Mouse (Mus musculus) MEL (cell line): ENCODE measurements around the gene Usp50.

Experiments used
- CHD2 ChIP-seq: IDR thresholded peaks from 2 replicates; pipeline ENCODE4 v1.6.1; 2011; ENCODE audit warnings: low read length, improper control_type of control experiment
- CTCF ChIP-seq, 3 experiments: IDR thresholded peaks in 2 of 3; conservative IDR thresholded peaks in 1 of 3; 2 replicates each; pipeline ENCODE4 v1.5.1; 2011 to 2012; ENCODE audit warnings: low read length in 3 of 3, low read depth in 2 of 3, mild to moderate bottlenecking in 2 of 3, improper control_type of control experiment in 1 of 3, inconsistent platforms in 1 of 3, mixed read lengths in 1 of 3, moderate library complexity in 1 of 3; ENCODE audit not compliant: control insufficient read depth in 1 of 3, insufficient read depth in 1 of 3, poor library complexity in 1 of 3, severe bottlenecking in 1 of 3
- ELF1 ChIP-seq: IDR thresholded peaks from 2 replicates; pipeline ENCODE4 v1.6.1; 2014; ENCODE audit warnings: low read depth, mild to moderate bottlenecking, inconsistent platforms, low read length, improper control_type of control experiment, moderate library complexity
- EP300 ChIP-seq, 2 experiments: IDR thresholded peaks; 2 replicates each; pipeline ENCODE4 v1.6.1; 2011; ENCODE audit warnings: improper control_type of control experiment in 2 of 2, low read length in 2 of 2, low read depth in 1 of 2, mild to moderate bottlenecking in 1 of 2
- ETS1 ChIP-seq: IDR thresholded peaks from 2 replicates; pipeline ENCODE4 v1.6.1; 2012; ENCODE audit warnings: low read depth, mild to moderate bottlenecking, inconsistent platforms, low read length, improper control_type of control experiment, moderate library complexity
- JUND ChIP-seq: IDR thresholded peaks from 2 replicates; pipeline ENCODE4 v1.6.1; 2011; ENCODE audit warnings: low read depth, mild to moderate bottlenecking, improper control_type of control experiment, low read length
- MEF2A ChIP-seq: IDR thresholded peaks from 2 replicates; pipeline ENCODE4 v1.6.1; 2014; ENCODE audit warnings: low read depth, mild to moderate bottlenecking, inconsistent platforms, low read length, improper control_type of control experiment; ENCODE audit not compliant: poor library complexity, insufficient replicate concordance, severe bottlenecking; ENCODE audit errors: extremely low read depth
- TAL1 ChIP-seq: IDR thresholded peaks from 2 replicates; pipeline ENCODE4 v1.6.1; 2012; ENCODE audit warnings: mild to moderate bottlenecking, inconsistent platforms, low read length, moderate library complexity, mixed read lengths
- USF1 ChIP-seq: IDR thresholded peaks from 2 replicates; pipeline ENCODE4 v1.6.1; 2014; ENCODE audit warnings: low read depth, mild to moderate bottlenecking, inconsistent platforms, low read length, improper control_type of control experiment, moderate library complexity
- ZKSCAN1 ChIP-seq: IDR thresholded peaks from 2 replicates; pipeline ENCODE4 v1.6.1; 2012; ENCODE audit warnings: low read depth, mild to moderate bottlenecking, inconsistent platforms, low read length, improper control_type of control experiment, moderate library complexity
- ZMIZ1 ChIP-seq: IDR thresholded peaks from 2 replicates; pipeline ENCODE4 v1.6.1; 2012; ENCODE audit warnings: low read depth, mild to moderate bottlenecking, inconsistent platforms, low read length, improper control_type of control experiment, moderate library complexity

DNA sequence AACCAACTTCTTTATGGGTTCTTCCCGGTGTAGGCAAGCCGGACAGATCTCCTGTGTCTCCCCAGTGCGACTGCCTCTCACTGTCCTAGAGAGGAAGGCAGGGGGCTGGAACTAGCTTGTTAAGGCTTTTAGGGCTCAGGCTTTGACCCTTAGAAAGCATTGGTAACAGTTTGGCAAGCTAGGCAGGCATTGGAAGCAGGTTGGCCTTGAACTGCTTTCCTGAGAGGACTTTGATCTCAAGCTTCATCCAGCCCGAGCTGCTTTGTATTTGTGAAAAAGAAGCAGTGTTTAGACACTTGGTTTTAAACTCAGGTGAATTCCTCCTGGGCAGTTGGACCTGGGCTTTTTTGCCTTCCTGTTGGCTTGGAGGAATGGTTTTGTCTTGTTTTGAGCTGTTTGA, 4.5 kb downstream of the Usp50 start:
- TF ChIP-seq CHD2 (no peak), TAL1 (no peak), ELF1 (no peak), ZKSCAN1 (no peak), USF1 (no peak), CTCF (IDR thresholded peaks at IDR 0.05 in 2 of 3, conservative IDR thresholded peaks at IDR 0.05 in 1 of 3; ENCODE audit: control insufficient read depth in 1 of 3, insufficient read depth in 1 of 3, low read depth in 2 of 3, low read length in 3 of 3, poor library complexity in 1 of 3, severe bottlenecking in 1 of 3) (no peak), MEF2A (no peak), JUND (no peak), EP300 (IDR thresholded peaks at IDR 0.05; ENCODE audit: low read depth in 1 of 2, low read length in 2 of 2) (no peak), ETS1 (no peak), ZMIZ1 (no peak)
